Mouse (Mus musculus): Measurements from ENCODE around the gene Mgll.

Gene Mgll

GRCm38 (mm10) chr6:88804966-88805577 lies 80.9 kb downstream of the Mgll start:
- DNase-seq: no peak

GRCm38 (mm10) chr6:88809091-88810037 lies 85.2 kb downstream of the Mgll start:
- no peak for DNase-seq

DNA sequence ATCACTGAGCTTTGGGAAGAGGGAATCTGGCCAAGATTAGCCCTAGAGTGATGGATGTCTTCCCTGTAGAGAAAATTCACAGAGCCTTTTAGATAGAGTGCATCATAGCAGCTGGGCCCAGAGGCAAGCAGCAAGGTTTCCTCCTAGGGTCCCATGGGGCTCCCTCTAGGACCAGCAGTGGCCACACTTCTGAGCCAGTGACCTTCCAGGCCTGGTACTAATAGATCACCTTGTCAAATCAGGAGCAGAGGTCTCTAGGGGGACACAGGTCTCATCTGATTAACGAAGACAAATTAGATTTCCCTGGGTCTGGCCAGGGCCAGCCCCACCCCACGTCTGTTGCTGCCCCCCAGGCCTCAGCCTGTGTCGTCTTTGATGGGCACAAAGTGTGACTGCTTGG lies 86.1 kb downstream of the Mgll start:
- DNase-seq: no peak

- DNase-seq: no peak
These were observed 87.2 kb downstream of the Mgll start for GRCm38 (mm10) chr6:88811396-88811795.

GRCm38 (mm10) chr6:88811880-88812400 lies 87.7 kb downstream of the Mgll start:
- no peak for DNase-seq

GRCm38 (mm10) chr6:88812886-88813285 lies 88.7 kb downstream of the Mgll start:
- DNase-seq: peak; percentile 56

GRCm38 (mm10) chr6:88813832-88814231 lies 89.6 kb downstream of the Mgll start:
- no peak for DNase-seq

DNA sequence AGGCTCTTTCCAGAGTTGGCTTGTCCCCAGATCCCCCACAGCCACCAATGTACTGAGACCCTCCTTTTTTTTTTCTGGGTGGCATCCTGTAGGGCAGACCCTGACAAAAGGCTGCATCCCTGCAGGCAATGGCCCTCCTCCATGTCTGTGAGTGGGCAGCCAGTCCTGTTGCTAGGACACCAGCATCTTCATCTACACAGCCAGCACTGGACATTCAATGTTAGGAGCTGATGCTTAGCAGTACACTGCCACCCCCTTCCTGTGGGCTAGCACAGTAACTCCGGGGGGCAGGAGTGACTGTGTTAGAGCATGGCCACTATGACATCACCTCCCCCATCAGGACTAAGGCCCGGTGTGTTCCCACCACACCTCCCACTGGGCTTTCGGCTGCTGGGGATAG lies 90.8 kb downstream of the Mgll start:
- DNase-seq: no peak

GRCm38 (mm10) chr6:88815489-88815888 lies 91.3 kb downstream of the Mgll start:
- no peak for DNase-seq

DNA sequence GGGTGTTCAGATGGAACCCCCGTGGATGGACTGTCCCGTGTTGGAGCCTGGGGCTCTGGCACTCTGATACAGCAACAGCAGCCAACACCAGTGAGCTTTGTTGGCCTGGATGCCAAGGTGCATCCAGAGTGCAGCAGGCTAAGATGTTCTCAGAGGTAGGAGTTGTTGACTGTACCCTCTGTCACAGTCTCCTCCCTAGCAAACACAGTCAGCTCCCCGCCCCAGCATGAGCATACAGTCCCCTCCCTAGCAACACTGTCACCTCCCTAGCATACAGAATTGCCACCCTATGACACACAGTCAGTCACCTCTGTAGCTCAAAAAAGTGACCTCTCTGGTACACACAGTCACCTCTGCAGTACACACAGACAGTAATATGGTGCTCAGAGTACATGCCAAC lies 92.7 kb downstream of the Mgll start:
- no peak for DNase-seq

DNA sequence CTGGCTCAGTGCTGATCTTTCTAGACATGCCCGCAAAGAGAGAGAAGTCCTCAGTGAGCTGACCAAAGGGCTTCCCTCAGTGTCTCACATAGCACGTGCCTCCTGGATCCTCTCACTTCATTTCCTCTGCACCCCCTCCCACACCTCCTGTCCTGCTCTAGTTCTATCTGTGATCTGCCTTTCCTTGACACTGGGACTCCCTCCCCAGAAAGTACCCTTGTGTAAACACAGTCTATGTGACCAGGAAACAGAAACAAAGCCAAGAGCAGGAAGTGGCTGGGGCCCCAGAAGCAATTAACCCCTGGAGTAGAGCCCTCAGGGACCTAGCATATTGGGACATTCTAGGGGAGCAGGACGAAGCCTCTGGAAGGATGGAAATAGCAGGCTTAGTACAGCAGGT lies 96.6 kb downstream of the Mgll start:
- no peak for DNase-seq

- DNase-seq: no peak
These were observed 97.1 kb downstream of the Mgll start for GRCm38 (mm10) chr6:88821294-88821693.

- DNase-seq: no peak
These were observed 97.7 kb downstream of the Mgll start for GRCm38 (mm10) chr6:88821901-88822300.

- DNase-seq: no peak
These were observed 100.0 kb downstream of the Mgll start for GRCm38 (mm10) chr6:88824183-88824582.

DNA sequence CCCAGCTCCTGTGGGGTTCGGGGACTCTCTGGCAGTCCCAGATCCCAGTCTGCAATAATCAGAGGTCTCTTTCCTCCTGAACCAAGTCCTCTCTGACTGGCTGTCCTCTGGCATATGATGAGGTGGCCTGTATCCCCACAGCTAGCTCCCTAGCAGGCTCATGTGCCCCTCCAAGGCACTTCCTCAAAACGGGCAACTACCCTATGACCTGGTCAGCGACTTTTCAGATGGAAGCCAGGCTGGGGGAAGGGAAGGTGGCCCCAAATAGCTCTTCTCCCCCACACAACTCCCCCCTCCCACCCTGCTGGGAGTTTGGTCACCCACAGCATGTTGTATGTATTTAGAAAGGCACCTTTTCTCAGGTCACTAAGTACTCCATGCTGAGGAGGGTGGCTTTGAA lies 101.9 kb downstream of the Mgll start:
- no peak for DNase-seq

DNA sequence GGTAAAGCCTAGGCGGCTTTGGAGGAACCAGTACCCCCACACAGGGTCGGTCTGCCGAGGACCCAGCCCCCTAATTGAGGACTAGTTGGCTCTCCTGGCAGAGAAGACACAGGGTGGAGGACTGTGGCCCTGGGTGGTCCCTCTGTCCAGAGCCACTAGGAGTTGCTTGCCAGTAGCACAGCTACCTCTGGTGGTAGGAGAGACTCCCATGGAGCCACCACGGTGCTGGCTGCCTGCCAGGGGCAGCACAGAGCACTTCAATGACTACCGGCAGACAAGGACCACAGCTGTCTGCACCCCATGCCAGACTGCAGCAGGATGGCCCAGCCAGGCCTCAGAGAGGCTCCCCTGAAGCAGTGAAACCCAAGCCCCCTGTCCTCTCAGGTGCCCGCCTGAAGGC lies 102.3 kb downstream of the Mgll start:
- DNase-seq: peak; percentile 69

GRCm38 (mm10) chr6:88826965-88827364 lies 102.8 kb downstream of the Mgll start:
- no peak for DNase-seq

DNA sequence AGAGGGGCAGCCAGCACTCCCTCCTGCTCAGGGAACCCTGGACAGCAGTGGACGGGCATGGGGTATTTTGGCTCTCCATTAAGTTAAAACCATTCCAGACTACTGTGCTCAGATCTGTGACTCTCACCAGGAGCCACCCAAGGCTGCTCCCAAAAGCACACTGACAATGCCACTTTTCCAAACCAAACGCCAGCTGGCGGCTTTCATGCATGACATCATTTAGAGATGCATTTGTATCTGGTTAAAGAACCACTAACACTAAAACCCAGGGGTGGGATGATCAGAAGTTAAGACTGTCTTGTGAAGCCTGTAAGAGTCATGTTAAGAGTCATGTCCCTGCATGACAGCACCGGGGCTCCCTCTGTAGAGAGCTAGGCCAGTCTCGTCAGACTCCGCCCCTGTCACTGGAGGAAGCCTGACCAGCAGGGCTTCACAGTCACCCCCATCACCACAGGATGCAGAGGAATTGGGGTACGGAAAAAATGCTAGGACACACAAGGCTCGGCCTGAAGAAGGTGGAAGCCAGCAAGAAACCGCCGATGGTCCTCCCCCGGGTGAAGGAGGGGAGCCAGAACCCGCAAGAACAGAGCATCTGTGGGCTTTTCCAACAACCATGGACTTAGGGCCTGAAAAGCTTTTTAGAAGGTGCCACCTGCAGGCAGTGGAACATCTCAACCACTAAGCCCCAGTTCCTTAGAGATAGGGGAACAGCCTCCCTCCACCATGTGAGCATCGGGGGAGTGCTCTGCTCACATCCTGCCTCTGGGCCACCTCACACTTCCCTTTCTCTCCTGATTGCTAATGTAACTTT lies 103.4 kb downstream of the Mgll start:
- DNase-seq: no peak

DNA sequence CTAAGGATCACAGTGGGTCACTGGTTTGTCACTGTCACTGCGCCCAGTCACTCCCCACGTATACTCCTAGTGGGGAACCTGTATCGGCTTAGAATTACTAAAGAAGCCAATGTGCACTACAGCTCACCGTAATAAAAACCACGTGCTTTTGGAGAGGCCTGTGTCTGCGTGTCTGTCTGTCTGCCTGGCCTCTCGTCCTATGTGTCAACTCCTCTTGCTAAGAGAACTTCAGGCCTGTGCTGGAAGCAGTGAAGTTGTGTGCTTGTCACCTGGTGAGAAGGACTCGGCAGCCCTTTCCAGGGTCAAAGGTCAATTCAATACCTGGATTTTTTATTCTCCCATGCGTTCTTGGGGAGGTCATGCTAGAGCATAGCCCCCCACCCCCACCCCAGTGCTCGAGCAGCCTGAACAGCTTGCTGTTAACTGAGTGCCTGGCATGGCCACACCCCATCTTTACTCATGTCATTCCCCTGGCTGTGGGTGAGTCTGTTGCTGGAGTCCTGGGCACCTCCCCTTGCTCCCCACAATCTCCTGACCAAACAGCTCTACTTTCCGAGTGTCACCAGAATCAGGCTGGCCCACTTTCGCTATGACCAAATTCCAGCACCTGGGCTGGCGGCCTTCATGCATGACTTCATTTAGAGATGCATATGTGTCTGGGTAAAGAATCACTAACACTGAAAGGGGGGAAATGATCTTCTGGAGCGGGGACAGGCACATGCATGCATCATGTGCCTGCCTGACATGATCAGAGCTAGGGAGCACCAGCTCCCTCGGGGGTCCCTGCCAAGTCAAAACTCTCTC lies 104.2 kb downstream of the Mgll start:
- no peak for DNase-seq

GRCm38 (mm10) chr6:88829579-88829978 lies 105.4 kb downstream of the Mgll start:
- DNase-seq: no peak

- DNase-seq: no peak
These were observed 106.0 kb downstream of the Mgll start for GRCm38 (mm10) chr6:88830112-88830702.

- DNase-seq: peak; percentile 81
These were observed 107.2 kb downstream of the Mgll start for GRCm38 (mm10) chr6:88831456-88831855.

Data from liver (tissue).